Mouse (Mus musculus) gastrocnemius, postnatal 4 days (tissue): Measurements from ENCODE around the gene Hoxb1. TPM values are rescaled to one million over a fixed set of nuclear protein-coding genes. Genes with fewer than 3 reads are reported as not detected.

Source experiments
- DNase-seq, 2 experiments: peaks; one replicate each; pipeline ENCODE4 v3.0.0; 2021 to 2022; ENCODE audit warnings: low spot score in 2 of 2, mixed read lengths in 2 of 2
- total RNA-seq, 2 experiments: library from RNA; stranded (reverse); gene quantifications; 2 replicates each; pipeline ENCODE4 v1.2.3; 2021

The Hoxb1 gene
- total RNA-seq, 2 experiments from 2014 or later, result not detected

- DNase-seq, result no peak
These were observed 32.1 kb upstream of the Hoxb1 start for GRCm38 (mm10) chr11:96333241-96334001.

GRCm38 (mm10) chr11:96334002-96334364 is 31.6 kb upstream of the Hoxb1 start:
- no peak for DNase-seq

DNA sequence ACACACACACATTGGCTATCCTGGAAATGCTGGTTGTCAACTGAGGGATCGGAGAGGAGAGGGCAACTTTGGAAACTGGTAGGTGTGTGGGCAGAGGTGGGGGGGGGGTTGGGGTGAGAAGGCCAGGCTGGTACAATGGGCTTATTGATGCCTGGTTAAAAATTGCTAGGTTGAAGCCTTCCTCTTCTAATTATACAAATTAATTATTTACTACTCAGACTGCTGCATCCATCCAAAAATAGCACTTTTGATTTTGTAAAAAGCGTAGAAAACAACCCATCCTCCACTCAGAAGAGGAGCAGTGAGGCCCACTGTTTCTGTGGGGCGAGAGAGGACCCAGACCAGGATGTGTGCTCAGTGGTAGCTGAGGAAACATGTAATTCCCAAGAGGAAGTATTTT is 30.6 kb upstream of the Hoxb1 start:
- no peak for DNase-seq

DNA sequence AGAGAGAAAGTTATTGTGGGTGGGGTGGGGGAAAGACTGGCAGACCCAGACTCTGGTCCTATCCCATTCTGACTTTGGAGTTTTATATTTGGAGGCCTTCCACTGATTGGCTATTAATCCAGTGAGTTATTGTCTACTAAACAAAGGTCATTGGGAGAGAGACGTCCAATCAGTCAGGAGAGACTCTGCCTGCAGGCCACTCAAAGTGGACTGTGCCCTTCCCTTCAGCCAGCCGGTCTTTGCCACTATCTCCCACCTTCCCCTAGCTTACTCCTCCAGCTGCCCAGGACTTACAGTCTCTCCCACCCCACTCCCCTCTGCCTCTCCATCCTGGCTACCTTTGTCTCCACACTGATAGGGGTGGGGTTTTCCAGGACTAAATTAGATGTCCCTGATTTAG is 29.0 kb upstream of the Hoxb1 start:
- DNase-seq, result no peak

- DNase-seq, result no peak
These were observed 28.5 kb upstream of the Hoxb1 start for GRCm38 (mm10) chr11:96337026-96337425.

GRCm38 (mm10) chr11:96338957-96339855 is 26.3 kb upstream of the Hoxb1 start:
- no peak for DNase-seq

DNA sequence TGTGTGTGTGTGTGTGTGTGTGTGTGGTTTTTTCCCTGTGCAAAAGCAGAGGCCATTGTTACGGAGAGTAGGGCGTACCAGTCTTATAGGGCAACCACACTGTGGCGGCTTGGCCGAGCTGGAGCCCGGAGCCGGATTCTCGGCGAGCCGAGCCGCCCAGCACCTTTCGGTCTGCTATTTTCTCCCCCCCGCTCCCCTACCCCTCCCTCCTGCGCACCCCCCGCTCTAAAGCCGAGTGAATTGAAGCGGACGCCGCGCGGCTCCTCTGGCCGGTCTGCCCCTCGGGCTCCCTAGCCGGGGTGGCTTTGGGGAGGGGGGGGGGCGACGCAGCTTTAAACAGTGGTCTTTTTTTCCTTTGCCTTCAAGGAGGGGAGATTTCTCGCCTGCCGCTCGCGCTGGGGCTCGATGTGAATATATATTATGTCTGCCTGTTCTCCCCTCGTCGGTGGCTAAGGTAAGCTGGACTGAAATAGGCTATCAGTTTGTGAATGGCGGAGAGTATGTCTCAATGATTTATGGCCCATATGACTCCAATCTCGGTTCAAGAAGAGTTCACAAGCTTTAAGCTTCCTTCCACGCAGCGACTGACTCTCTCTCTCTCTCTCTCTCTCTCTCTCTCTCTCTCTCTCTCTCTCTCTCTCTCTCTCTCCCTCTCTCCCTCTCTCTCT is 24.7 kb upstream of the Hoxb1 start:
- DNase-seq, result no peak

DNA sequence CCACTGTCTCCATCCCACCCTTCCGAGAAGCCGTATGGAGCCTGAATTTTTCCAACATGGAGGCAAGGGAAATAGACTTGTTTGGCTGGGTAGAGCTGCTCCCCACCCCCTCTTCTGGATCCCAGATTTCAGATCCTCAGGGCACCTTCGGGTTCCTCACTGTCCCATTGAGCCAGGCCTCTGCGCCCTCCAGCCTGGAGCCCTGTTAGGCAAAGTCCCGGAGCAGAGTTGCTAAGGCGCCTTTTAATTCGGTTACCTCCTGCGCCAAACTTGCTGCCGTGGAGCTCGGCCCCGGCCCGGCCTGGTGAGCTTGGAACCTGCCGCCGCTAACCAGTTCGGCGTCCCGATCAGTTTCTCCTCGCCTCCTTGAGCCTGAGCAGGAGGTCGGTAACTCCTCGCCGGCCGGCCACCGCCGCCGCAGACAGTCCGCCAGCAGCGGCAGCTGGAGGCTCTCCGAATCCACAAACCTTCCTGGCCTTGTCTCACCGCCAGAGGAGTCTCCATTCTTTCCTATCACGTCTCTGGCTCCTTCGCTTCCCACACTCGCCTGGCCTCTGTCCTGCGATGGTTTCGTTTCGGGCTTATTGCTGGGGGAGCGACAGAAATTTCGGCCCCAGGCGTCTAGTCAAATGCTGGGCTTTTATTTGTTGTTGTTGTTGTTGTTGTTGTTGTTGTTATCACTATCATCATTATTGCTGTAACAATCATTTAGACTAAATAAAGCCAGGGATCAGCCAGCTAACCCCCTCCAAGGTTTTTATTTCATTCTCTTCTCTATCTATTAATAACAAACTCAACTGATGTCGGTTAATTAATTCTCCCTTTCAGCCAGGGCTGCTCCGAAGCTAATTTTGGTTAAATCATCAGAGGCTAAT is 23.6 kb upstream of the Hoxb1 start:
- no peak for DNase-seq

DNA sequence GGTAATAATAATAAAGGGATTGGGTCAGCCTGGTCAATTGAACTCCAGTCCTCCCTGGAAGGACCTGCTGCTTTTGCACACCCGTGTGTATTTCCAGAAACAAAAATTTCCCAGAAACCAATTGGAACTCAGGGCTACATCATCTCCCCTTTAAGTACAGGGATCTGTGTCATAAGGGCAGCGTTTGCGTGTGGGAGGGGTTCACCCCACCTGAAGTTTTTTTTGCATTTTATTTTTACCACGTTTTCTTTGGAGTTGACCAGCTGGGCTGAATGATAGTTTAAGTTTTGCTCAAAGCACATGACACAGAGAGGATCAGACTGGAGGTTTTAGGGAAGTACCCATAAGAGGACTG is 23.0 kb upstream of the Hoxb1 start:
- no peak for DNase-seq

DNA sequence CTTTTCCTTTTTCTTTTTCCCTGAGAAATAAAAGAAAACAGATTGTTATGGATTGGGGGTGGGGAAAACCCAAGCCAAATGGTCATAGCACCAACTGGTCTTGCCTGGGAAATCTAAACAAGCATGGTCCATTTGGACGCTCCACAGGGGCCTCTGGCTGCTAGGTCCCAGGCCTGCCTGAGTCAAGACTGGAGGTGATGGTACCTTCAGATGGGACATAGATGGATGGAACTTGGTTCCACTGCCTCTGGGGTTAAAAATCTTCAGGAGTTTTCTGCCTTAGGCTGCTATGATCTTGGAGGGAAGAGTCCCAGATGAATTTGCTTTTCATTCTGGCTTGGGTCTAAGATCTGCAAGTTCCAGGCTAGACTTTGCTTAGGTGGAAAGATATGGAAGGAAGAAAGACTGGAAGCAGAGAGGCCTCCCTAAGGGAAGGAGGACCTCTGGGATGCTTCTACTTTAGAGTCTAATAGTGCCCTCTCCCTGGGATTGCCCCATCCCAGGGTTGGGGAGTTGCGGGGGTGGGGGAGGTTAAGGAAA is 22.3 kb upstream of the Hoxb1 start:
- DNase-seq, result no peak

DNA sequence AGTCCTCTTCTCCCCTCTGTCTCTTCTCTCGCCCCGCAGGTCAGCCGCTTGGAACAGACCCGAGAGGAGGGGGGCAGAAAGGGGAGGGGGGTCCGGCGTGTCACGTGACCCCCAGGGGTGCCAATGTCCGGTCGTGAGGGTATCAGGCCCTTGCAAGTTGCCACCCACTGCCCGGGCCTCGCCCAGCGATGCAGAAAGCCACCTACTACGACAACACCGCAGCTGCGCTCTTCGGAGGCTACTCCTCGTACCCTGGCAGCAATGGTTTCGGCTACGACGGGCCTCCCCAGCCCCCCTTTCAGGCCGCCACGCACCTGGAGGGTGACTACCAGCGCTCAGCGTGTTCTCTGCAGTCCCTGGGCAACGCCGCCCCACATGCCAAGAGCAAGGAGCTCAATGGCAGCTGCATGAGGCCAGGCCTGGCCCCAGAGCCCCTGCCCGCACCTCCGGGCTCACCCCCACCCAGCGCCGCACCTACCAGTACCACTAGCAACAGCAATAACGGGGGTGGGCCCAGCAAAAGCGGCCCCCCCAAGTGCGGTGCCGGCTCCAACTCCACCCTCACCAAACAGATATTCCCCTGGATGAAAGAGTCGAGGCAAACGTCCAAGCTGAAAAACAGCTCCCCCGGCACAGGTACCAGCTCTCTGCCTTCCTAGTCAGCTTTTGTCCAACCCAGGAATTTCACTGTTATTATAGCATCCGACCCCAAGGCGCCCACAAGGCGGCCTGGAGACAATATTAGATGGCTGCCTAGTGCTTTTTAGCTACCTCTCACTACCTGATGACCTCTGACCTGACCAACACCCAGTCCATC is 21.3 kb upstream of the Hoxb1 start:
- no peak for DNase-seq

DNA sequence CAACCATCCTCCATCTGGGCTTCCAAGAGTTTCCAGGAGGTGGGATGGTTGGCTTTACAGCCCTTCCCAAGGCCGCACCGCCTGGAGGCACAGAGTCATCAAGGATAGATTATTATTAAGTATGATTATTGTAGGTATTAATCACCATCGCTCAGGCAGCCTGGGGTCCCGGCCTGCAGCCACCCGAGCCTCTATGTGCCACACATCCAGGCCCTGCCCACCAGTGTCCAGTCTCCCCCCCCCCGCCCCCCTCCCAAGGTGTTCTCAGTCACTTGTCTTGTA is 20.7 kb upstream of the Hoxb1 start:
- no peak for DNase-seq

DNA sequence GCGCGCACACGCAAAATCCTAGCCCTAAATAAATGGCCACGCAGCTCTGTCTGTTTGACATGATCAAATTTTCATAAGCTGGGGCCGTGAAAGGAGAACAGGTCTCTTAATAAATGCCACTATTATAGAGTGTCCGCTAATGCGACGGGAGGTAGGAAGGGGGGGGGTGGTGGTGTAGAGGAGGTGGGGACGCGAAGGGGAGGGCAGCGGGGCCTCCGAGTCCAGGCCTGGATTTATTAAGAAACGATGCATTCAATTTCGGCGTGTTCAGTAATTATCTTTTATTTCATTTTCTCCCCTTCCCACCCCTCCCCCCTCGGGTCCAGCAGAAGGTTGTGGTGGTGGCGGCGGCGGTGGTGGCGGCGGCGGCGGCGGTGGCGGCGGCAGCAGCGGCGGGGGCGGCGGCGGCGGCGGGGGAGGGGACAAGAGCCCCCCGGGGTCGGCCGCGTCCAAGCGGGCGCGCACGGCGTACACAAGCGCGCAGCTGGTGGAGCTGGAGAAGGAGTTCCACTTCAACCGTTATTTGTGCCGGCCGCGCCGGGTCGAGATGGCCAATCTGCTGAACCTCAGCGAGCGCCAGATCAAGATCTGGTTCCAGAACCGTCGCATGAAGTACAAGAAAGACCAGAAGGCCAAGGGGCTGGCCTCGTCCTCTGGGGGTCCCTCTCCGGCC is 20.2 kb upstream of the Hoxb1 start:
- DNase-seq, result no peak

DNA sequence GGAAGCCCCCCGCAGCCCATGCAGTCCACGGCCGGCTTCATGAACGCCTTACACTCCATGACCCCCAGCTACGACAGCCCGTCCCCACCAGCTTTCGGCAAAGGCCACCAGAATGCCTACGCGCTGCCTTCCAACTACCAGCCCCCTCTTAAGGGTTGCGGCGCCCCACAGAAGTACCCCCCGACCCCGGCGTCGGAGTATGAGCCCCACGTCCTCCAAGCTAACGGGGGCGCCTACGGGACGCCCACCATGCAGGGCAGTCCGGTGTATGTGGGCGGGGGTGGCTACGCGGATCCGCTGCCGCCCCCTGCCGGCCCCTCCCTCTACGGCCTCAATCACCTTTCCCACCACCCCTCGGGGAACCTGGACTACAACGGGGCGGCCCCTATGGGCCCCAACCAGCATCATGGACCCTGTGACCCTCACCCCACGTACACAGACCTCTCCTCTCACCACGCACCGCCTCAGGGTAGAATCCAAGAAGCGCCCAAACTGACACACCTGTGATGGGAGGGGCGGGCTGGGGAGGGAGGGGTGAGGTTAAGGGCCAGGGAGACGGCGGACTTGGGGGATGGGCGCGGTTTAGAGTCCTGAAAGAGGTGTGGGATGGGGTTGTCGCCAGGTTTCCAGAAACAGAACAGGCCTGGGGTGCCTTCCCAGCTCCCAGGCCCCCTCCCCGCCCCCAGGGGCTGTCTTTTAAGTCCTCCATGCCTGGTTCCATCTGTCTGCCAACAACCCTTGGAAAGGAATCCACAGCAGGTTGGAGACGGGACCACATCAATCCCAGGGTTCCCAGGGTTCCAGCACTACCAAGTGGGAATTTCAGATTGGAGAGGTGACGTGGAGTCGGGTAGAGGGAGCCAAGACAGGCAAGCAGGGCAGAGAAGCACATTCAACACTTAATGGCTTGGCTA is 19.4 kb upstream of the Hoxb1 start:
- no peak for DNase-seq

DNA sequence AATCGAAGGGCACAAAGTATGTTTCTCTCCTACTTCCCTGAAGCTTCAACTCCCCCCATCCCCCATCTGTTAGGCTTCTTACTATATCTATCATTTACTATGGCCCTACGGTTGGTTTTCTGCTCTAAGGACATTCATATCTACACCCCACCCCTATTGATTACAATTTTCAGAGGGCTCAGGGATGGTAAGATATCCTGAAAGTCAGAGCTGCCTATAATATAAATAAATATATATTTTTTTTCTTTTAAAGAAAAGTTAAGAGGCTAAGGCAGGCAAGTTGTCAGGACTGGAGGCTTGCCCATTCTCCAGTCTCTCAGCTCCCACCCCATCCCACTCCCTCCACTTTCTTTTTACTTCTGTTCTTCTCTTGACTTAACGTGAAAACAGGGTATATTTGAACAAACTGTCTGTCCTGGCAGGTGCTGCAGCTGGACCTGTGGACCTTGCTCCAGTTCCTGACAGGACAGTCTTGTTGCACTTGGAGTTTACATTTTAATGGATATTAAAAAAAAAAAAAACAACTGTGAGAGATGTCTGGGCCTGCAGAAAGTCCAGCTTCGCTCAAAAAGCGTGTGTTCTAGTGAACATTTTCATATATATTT is 18.5 kb upstream of the Hoxb1 start:
- DNase-seq, result no peak

- no peak for DNase-seq
These were observed 17.8 kb upstream of the Hoxb1 start for GRCm38 (mm10) chr11:96347717-96348116.

DNA sequence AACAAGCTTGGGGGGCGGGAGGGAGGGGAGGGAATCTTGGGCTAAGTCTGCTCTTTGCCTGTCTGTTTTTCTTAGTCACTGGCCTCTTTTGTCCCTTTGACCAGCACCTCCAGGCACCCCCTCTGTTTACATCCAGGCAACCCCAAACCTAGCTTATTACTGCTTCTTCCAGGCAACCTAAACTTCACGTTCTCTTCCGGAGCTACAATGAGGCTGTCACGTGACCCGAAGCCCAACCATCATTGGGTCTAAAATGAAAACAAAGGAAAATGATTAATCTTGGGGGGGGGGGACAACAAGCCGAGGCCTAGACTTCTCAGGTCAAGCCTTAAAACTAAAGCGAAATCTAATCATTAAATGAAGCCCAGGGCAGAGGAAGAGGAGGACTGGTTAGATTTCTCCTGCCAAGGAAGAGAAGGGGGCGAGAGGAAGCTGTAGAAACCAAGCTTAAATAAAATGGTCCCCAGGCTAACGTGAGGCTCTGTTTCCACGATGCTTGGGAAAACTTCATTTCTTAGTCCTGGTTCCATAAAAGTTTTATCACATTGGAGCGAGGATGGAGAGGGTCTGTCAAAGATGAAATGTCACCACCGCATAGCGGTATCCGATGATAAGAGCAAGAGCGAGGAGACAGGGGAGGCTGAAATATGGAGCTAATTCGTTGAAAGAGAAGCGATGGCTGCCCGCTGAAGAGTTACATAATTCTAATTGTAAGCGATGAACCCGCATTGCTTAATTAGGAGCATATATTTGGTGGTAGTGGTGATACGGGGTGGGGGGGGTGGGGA is 17.2 kb upstream of the Hoxb1 start:
- DNase-seq, result no peak
